Mouse (Mus musculus): ENCODE measurements around the gene Hoxa3. TPM values are rescaled to one million over a fixed set of nuclear protein-coding genes. Genes with fewer than 3 reads are reported as not detected.

Gene Hoxa3
- polyA plus RNA-seq, 1 experiment, result 3.5 TPM

- H3K27ac ChIP-seq (ENCODE audit: control insufficient read depth, insufficient read depth, low read length), result no peak overlapping the region
- peaks cover 13% of the 10 kb centered on the region; the same call in 1 of the 2 replicates for H3K27me3 ChIP-seq (ENCODE audit: control insufficient read depth, insufficient read depth, low read length)
- no peak for DNase-seq
- peaks cover 18% of the 10 kb centered on the region for H3K4me1 ChIP-seq (replicated peaks; ENCODE audit: control insufficient read depth, insufficient read depth, low read length)
- H3K36me3 ChIP-seq (ENCODE audit: control insufficient read depth, insufficient read depth, low read length), result no peaks in the 10 kb centered on the region
- no peak for TF ChIP-seq POLR2A (IDR thresholded peaks at IDR 0.05; ENCODE audit: control insufficient read depth, extremely low read depth, insufficient read depth, low read length, poor library complexity)
- no peak overlapping the region for H3K4me3 ChIP-seq (ENCODE audit: control insufficient read depth, insufficient read depth, low read length)
- WGBS, result 71% methylated on average over 12 of the region's 12 CpGs
Measured at GRCm38 (mm10) chr6:52209685-52210046, 3.5 kb downstream of the Hoxa3 start.

- Histone ChIP-seq H3K4me3 (ENCODE audit: control insufficient read depth, insufficient read depth, low read length) (no peak overlapping the region), H3K4me1 (replicated peaks; ENCODE audit: control insufficient read depth, insufficient read depth, low read length) (peaks cover 18% of the 10 kb centered on the region), H3K27me3 (ENCODE audit: control insufficient read depth, insufficient read depth, low read length) (peaks cover 13% of the 10 kb centered on the region; the same call in 1 of the 2 replicates), H3K36me3 (ENCODE audit: control insufficient read depth, insufficient read depth, low read length) (no peaks in the 10 kb centered on the region), H3K27ac (ENCODE audit: control insufficient read depth, insufficient read depth, low read length) (no peak overlapping the region)
- no peak for DNase-seq
- 31% methylated on average over 18 of the region's 18 CpGs for WGBS
- TF ChIP-seq CTCF (IDR thresholded peaks at IDR 0.05; ENCODE audit: borderline replicate concordance, control insufficient read depth, extremely low read depth, insufficient read depth, low read length, poor library complexity), result no peak
- TF ChIP-seq POLR2A (IDR thresholded peaks at IDR 0.05; ENCODE audit: control insufficient read depth, extremely low read depth, insufficient read depth, low read length, poor library complexity), result no peak
Measured at GRCm38 (mm10) chr6:52208868-52209684, 4.1 kb downstream of the Hoxa3 start.

- no peak within 1 kb of the TSS for H3K27ac ChIP-seq (ENCODE audit: control insufficient read depth, insufficient read depth, low read length)
- no peak for TF ChIP-seq CTCF (IDR thresholded peaks at IDR 0.05; ENCODE audit: borderline replicate concordance, control insufficient read depth, extremely low read depth, insufficient read depth, low read length, poor library complexity)
- TF ChIP-seq POLR2A (IDR thresholded peaks at IDR 0.05; ENCODE audit: control insufficient read depth, extremely low read depth, insufficient read depth, low read length, poor library complexity), result no peak
- no peak for DNase-seq
- H3K4me1 ChIP-seq (replicated peaks; ENCODE audit: control insufficient read depth, insufficient read depth, low read length), result peaks cover 18% of the 10 kb centered on the region
- no peak within 1 kb of the TSS for H3K4me3 ChIP-seq (ENCODE audit: control insufficient read depth, insufficient read depth, low read length)
- WGBS, result 40% methylated on average over 45 of the region's 47 CpGs
- peaks cover 13% of the 10 kb centered on the region; the same call in 1 of the 2 replicates for H3K27me3 ChIP-seq (ENCODE audit: control insufficient read depth, insufficient read depth, low read length)
- no peaks in the 10 kb centered on the region for H3K36me3 ChIP-seq (ENCODE audit: control insufficient read depth, insufficient read depth, low read length)
Measured at GRCm38 (mm10) chr6:52208072-52208867, 4.9 kb downstream of the Hoxa3 start, which contains the start of gene Hoxa6. Gene Hoxa6, minus strand, starts transcription at chr6:52208722.

- DNase-seq, result no peak
- TF ChIP-seq POLR2A (IDR thresholded peaks at IDR 0.05; ENCODE audit: control insufficient read depth, extremely low read depth, insufficient read depth, low read length, poor library complexity) (no peak), CTCF (IDR thresholded peaks at IDR 0.05; ENCODE audit: borderline replicate concordance, control insufficient read depth, extremely low read depth, insufficient read depth, low read length, poor library complexity) (no peak)
- Histone ChIP-seq H3K4me3 (ENCODE audit: control insufficient read depth, insufficient read depth, low read length) (no peak overlapping the region), H3K4me1 (replicated peaks; ENCODE audit: control insufficient read depth, insufficient read depth, low read length) (peaks cover 13% of the 10 kb centered on the region), H3K36me3 (ENCODE audit: control insufficient read depth, insufficient read depth, low read length) (no peaks in the 10 kb centered on the region), H3K27me3 (ENCODE audit: control insufficient read depth, insufficient read depth, low read length) (peaks cover 10% of the 10 kb centered on the region; the same call in 1 of the 2 replicates), H3K27ac (ENCODE audit: control insufficient read depth, insufficient read depth, low read length) (no peak overlapping the region)
Measured at GRCm38 (mm10) chr6:52207684-52207976, 5.5 kb downstream of the Hoxa3 start.

- no peaks in the 10 kb centered on the region for H3K36me3 ChIP-seq (ENCODE audit: control insufficient read depth, insufficient read depth, low read length)
- no peak overlapping the region for H3K4me3 ChIP-seq (ENCODE audit: control insufficient read depth, insufficient read depth, low read length)
- WGBS, result 86% methylated on average over 4 of the region's 4 CpGs
- no peak for DNase-seq
- no peak for TF ChIP-seq CTCF (IDR thresholded peaks at IDR 0.05; ENCODE audit: borderline replicate concordance, control insufficient read depth, extremely low read depth, insufficient read depth, low read length, poor library complexity)
- H3K27ac ChIP-seq (ENCODE audit: control insufficient read depth, insufficient read depth, low read length), result no peak overlapping the region
- H3K27me3 ChIP-seq (ENCODE audit: control insufficient read depth, insufficient read depth, low read length), result peaks cover 6% of the 10 kb centered on the region; the same call in 1 of the 2 replicates
- H3K4me1 ChIP-seq (replicated peaks; ENCODE audit: control insufficient read depth, insufficient read depth, low read length), result peaks cover 8% of the 10 kb centered on the region
Measured at GRCm38 (mm10) chr6:52206882-52207683, 6.1 kb downstream of the Hoxa3 start.
